Mouse (Mus musculus) gastrocnemius, adult 2 months (tissue): ENCODE results near the gene Aldh3b2. TPM values are rescaled to one million over a fixed set of nuclear protein-coding genes. Genes with fewer than 3 reads are reported as not detected.
A peak's percentile ranks its signal among the peaks of the same experiment; 100 is the strongest.

Experiments
- DNase-seq: peaks from one replicate; pipeline ENCODE4 v3.0.0; 2022
- H3K27ac ChIP-seq: fragments of 200-600 bp; 2 replicates; pipeline ENCODE4 v1.8.1; 2022; ENCODE audit warnings: mild to moderate bottlenecking
- H3K4me3 ChIP-seq: fragments of 200-600 bp; 2 replicates; pipeline ENCODE4 v1.8.1; 2022; ENCODE audit warnings: mild to moderate bottlenecking, moderate library complexity
- CTCF ChIP-seq: fragments of 200-600 bp; IDR thresholded peaks from 2 replicates; pipeline ENCODE4 v1.8.1; 2022; ENCODE audit warnings: antibody characterized with exemption, mild to moderate bottlenecking, moderate library complexity
- intact Hi-C: fragments of 180-260 bp; cut with DNase I; formaldehyde crosslinking; loops from one replicate; pipeline ENCODE4 v1.15.1; 2025
- long read RNA-seq, 2 experiments: library from polyadenylated mRNA; stranded (forward); transcript quantifications; one replicate each; pipeline ENCODE4 v2.0.0; 2021
- total RNA-seq, 2 experiments: library from RNA; stranded (reverse); gene quantifications; 2 replicates each; pipeline ENCODE4 v1.2.3; 2021

Gene Aldh3b2
- under 1 TPM; 0.11 to 0.15 TPM for total RNA-seq
- long read RNA-seq, experiment 1, result 0 reads
- long read RNA-seq, experiment 2, result 0 reads

DNA sequence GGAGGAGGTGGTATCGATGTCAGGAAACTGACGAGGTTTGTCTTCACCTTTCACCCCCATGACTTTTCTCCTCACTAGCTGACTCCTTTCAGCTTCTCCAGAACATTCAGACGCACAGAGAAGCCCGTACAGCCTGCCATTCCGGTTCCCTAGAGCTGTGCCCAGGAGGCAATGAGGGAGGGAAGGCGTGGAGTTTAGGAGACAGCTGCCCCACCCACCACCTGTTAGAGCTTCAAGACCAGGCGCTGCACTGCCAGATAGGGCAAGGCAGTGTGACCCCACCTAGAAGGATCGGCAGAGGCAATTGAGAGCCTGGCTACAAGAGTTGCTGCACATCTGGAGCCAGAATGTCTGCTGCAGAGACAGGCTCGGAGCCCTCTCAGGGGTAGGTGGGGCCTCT is at the start of gene Aldh3b2:
Gene Aldh3b2, plus strand, starts transcription at position 100 of the 400 bp plus-strand sequence.
- intact Hi-C loops, result no loop called here
- DNase-seq, result no peak
- Histone ChIP-seq H3K27ac (no peak within 1 kb of the TSS), H3K4me3 (no peak within 1 kb of the TSS)
- no peak for TF ChIP-seq CTCF

DNA sequence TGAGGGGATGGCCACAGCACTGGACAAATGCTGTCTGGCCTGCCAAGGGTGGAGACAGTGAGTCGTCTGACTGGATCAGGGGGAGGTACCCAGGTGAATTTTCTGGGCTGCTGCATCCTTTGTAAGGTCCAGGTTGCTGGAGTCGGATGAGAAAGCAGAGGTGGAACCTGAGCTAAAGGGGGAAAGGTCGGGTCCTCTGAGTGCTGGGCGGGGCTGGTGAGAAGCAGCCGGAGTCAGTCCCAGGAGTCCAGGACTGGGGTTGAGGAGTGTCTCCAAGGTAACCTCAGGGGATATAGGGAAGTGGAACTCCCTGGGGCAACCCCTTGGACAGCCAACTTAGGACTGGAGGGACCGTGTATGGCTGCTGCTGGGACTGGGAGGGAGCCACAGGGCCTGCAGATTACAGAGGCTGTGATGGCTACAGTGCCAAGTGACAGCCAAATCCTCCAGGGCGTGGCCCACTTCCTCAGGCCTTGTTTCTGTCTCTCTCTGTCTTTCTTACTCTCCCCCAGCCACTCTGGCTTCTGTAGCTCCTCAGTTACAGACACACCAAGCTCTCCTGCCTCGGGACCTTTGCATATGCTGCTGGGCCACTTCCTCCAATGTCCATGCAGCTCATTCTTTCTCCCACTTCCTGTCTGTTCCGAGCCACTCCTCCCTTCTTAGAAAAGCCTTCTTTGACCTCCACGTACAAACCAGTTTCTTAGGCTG is 49.3 kb upstream of the Aldh3b2 start:
- peak overlapping the region; percentile 79 for H3K27ac ChIP-seq
- intact Hi-C loops, result no loop called here
- no peak for TF ChIP-seq CTCF
- peak; percentile 42 for DNase-seq
- H3K4me3 ChIP-seq, result no peak overlapping the region

DNA sequence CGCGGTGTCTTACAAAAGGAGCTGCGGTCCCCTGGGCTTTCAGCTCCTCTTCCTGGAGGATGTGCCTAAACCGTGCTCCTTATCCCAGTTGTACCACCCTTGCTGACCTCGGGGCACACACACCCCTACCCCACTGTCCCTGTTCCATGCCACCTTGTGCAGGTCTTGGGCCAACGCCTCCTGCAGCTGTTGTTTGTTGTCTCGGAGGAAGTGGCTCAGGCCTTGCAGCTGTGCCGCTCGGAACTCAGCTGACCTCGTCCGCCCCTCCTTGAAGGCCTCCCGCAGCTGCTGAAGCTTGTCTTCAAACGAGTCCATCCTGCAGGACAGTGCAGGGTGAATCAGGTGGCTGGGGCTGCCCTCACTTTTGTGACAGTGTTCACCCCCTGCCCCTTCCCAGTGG is 48.5 kb upstream of the Aldh3b2 start:
- H3K4me3 ChIP-seq, result peak overlapping the region; percentile 1; the same call in 1 of the 2 replicates
- peak overlapping the region; percentile 79 for H3K27ac ChIP-seq
- no peak for TF ChIP-seq CTCF
- DNase-seq, result peak; percentile 66
- intact Hi-C loops, result no loop called here

DNA sequence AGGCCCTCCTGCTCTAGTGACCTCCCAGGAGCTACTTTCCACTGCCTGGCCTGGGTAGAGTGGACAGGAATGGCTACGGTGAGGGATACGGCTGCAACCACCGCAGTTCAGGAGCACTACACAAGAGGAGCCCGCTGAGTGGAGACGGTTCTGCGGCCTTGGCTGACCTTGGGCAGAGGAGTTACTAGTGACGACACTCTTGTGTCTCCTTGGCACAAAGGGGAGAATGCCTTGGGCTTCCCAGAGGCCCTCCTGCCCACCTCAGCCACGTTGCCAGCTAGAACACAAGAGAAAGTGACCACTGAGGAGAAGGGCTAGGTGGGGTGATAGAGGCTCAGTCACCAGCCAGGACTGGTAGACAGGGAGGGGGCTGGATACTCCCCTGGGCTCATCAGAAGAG is 47.9 kb upstream of the Aldh3b2 start:
- no peak for TF ChIP-seq CTCF
- H3K4me3 ChIP-seq, result no peak overlapping the region
- DNase-seq, result peak; percentile 24
- intact Hi-C loops, result no loop called here
- peak overlapping the region; percentile 79 for H3K27ac ChIP-seq

DNA sequence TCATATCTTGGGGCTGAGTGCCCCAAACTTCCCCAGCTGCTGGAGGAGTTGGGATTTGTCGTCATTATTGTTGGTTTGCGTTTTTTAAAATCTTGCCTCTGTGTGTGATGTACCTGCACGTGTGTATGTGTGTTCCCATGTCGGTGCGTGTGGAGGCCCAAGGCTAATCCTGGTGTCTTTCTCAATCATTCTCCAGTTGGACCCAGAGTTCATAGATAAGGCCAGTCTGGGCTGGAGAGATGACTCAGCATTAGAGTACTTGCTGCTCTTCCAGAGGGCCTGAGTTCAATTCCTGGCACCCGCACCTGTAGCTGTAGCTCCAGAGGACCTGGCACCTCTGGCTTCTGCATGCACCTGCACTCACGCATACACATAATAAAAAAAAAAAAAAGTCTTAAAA is 47.3 kb upstream of the Aldh3b2 start:
- peak overlapping the region; percentile 79 for H3K27ac ChIP-seq
- intact Hi-C loops, result no loop called here
- DNase-seq, result peak; percentile 16
- TF ChIP-seq CTCF, result no peak
- H3K4me3 ChIP-seq, result no peak overlapping the region

DNA sequence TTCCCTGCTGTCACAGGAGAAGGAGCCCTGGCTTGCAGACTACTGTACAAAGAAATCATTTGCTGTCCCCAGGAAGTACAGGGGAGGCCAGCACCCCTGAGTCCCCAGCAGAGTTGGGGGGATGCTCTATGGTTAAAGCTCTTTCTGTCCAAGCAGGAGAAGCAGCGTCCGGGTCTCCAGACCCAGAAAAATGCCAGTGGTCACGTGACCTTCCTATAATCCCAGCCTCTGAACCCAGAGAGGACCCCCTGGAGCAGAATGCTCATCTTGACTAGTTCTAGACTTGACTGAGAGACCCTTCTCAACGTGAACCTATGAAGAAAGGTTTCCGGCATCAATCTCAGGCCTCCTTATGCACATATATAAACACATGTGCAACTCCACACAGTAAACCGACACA is 46.3 kb upstream of the Aldh3b2 start:
- intact Hi-C loops, result no loop called here

DNA sequence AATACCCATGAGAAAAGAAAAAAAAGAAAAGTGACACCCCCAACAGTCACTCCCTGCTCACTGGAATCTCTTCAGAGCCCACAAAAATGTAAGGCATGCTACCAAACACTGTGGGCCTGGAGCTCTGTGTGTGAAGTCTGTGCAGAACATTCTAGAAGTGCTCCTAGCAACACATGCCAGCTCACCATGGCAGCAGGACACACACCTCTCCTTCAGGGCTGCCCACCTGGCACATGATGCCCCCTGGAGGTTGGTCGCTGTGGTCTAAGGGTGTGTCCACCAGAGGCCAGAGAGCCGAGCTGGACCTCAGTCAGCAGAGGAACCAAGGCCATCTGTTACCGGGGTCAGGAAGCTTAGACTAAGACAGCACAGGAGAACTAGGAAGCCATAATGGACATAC is 45.8 kb upstream of the Aldh3b2 start:
- TF ChIP-seq CTCF, result no peak
- Histone ChIP-seq H3K4me3 (no peak overlapping the region), H3K27ac (peak overlapping the region; percentile 52)
- intact Hi-C loops, result no loop called here
- DNase-seq, result peak; percentile 52

More for the DNA sequence above, 46.3 kb upstream of the Aldh3b2 start:
- peak overlapping the region; percentile 52 for H3K27ac ChIP-seq
- H3K4me3 ChIP-seq, result no peak overlapping the region
- DNase-seq, result no peak
- no peak for TF ChIP-seq CTCF

DNA sequence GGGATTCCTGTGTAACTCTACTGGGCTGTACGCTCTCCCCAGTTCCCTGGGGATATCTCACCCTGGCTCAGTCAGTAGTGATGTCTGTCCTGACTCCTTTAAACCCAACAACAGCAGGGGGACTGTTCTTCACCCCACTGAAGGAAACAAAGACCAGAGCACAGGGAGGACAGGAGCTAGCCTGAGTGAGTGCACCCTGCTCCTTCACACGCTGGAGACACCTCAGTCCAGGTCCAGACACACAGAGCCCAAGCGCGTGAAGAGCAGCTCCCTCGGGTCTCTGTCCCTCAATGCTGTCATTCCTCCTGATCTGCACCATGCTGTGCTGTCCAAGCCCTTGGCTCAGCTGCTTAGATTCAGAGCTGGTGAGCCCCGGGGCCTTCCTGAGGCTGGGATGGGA is 45.4 kb upstream of the Aldh3b2 start:
- intact Hi-C loops, result no loop called here
- TF ChIP-seq CTCF, result no peak
- Histone ChIP-seq H3K4me3 (no peak overlapping the region), H3K27ac (peak overlapping the region; percentile 52)
- no peak for DNase-seq

DNA sequence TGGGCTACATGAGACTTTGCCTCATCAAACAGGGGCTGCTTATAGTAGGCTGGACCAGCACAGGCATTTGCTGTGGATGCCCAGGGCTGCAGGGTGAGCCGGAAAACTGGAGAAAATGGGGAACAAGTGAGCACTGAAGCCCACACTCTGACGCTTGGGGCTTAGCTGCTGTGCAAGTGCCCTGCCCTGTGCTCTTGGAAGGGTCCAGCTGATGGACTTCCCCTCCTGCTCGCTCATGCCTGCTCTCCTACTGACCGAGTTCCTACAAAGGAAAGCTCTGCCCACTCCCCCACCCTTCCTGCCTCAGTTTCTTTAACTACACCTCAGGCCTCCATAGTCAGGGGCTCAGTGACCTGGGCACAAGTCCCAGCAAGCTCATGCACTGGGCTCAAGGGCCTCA is 44.1 kb upstream of the Aldh3b2 start:
- intact Hi-C loops, result no loop called here
- H3K4me3 ChIP-seq, result no peak overlapping the region
- DNase-seq, result peak; percentile 33
- no peak for TF ChIP-seq CTCF
- peak overlapping the region; percentile 84 for H3K27ac ChIP-seq

DNA sequence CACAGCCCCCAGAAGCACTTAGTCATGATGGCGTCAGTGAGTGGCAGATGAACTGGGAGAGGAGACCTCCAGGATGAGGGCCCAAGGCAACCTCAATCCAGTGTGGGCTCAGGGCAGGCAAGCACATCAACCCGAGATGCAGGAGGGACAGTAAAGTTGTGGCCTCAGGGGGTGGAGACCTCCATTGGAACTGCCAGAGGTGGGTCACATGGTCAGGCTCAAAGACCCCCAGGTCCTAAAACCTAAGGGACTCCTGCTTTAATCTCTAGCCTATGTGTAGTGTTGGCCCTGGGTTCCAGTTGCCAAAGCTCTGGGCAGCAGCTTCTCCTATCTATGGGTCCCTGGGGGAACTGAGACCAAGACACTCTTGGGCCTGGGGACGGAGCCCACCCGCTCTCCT is 43.3 kb upstream of the Aldh3b2 start:
- intact Hi-C loops, result no loop called here

DNA sequence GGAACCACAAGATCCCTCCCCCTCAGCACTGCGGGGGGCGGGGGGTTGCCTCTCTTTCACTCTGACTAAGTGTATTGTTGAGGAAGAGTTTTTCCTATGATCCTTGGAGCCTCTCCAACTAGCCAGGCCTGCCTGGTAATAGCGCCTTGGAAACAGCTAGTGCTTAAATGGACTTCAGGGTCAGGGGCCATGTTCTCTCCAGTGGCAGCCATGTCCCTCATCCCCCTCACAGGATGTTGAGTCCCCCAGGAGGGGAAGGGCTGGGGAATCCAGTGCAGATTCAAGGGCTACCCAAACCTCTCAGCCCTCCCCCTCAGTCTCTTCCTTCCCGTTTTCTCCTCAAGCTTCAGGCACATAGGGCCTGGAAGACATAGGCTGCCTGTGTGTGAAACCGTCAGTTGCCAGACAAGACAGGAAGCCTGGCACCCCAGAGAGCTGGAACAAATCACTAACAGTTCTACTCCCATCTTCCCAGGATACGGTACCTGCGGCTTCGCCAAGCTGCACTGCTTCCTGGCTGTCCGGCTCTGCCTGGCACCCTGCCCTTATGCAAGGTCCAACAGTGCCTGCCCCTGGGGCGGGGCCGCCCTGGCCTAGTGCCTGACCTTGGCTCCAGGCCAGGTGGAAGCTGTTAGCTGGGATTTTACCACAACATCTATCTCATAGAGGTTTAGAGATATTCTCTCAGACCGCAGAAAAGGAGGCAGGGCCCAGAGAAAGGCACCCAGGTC is 42.8 kb upstream of the Aldh3b2 start, which contains the start of gene Aldh3b1:
Gene Aldh3b1, minus strand, starts transcription at position 598 of the 731 bp plus-strand sequence.
- Histone ChIP-seq H3K4me3 (peak within 1 kb of the TSS; percentile 49), H3K27ac (peak within 1 kb of the TSS; percentile 84)
- intact Hi-C loops, result no loop called here
- peak; percentile 93 for DNase-seq
- no peak for TF ChIP-seq CTCF

More for the DNA sequence above, 43.3 kb upstream of the Aldh3b2 start:
- no peak for TF ChIP-seq CTCF
- Histone ChIP-seq H3K27ac (peak overlapping the region; percentile 84), H3K4me3 (peak overlapping the region; percentile 49; the same call in 1 of the 2 replicates)
- no peak for DNase-seq

DNA sequence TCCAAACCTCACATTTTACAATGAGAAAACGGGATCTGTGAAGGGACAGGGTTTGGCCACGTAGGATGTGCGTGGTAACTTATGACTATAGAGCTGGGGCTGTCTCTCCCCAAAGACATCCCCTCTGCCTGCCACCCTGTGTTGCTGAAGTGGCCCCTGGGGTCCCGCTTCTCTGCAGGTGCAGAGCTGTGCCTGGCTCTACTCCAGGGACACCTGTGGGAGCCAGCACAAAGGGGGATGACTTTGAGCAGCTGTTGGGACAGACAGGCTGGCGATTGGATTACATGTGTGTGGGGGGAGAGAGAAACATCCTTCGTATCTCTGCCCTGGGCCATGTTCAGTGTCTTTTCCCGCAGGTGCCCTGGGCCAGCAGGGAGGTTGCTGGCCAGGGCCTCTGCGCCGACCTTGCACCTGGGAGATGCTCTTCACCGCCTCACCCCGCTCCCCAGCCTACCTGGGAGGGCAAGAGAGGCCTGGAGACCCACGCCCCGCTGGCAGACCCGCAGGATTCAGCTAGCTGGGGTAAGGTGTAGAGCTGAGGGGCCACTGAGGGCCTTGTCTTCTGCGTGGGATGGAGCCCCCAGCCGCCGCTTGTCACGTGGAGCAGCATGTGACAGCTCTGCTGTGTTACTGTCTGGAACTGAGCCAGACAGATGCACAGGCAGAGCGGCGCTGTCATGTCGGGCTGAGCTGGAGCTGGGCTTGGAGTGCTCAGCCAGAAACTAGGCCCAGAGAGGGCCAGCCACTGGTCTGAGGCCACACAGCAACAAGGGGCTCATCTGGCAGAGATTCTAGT is 41.7 kb upstream of the Aldh3b2 start:
- no peak for TF ChIP-seq CTCF
- H3K4me3 ChIP-seq, result peak overlapping the region; percentile 49
- peak; percentile 34 for DNase-seq
- intact Hi-C loops, result no loop called here
- peak overlapping the region; percentile 84 for H3K27ac ChIP-seq
